Mouse (Mus musculus): ENCODE data around the gene Daam2.

GRCm38 (mm10) chr17:49419813-49420212 lies 144.3 kb downstream of the Daam2 start:
- TF ChIP-seq CTCF (IDR thresholded peaks at IDR 0.05; ENCODE audit: borderline replicate concordance, insufficient read depth, low read length) (no peak), POLR2A (IDR thresholded peaks at IDR 0.05; ENCODE audit: low read depth, low read length) (no peak)
